Mouse (Mus musculus): ENCODE results near the gene H2al1a.

GRCm38 (mm10) chrX:11269074-11269473, 30.0 kb upstream of the H2al1a start:
- TF ChIP-seq CTCF (IDR thresholded peaks at IDR 0.05; ENCODE audit: control insufficient read depth, insufficient read depth, low read length) (no peak), POLR2A (IDR thresholded peaks at IDR 0.05; ENCODE audit: borderline replicate concordance, control insufficient read depth, low read depth, low read length) (no peak)
